Mouse (Mus musculus) erythroblast, embryonic 14.5 days (primary cell): ENCODE measurements around the gene Olfr1045. TPM values are rescaled to one million over a fixed set of nuclear protein-coding genes. Genes with fewer than 3 reads are reported as not detected.

Experiments
- H3K27me3 ChIP-seq: 2 replicates; pipeline ENCODE4 v1.6.1; 2012; ENCODE audit warnings: inconsistent platforms; ENCODE audit not compliant: control insufficient read depth
- H3K36me3 ChIP-seq: 2 replicates; pipeline ENCODE4 v1.6.1; 2012; ENCODE audit warnings: mild to moderate bottlenecking, inconsistent platforms; ENCODE audit not compliant: control insufficient read depth
- H3K4me1 ChIP-seq: 2 replicates; pipeline ENCODE4 v1.6.1; 2012; ENCODE audit warnings: inconsistent platforms; ENCODE audit not compliant: control insufficient read depth
- H3K4me3 ChIP-seq: replicated peaks from 2 replicates; pipeline ENCODE3; 2012; ENCODE audit warnings: moderate library complexity, mild to moderate bottlenecking, inconsistent platforms
- H3K9me3 ChIP-seq: 2 replicates; pipeline ENCODE4 v1.6.1; 2012; ENCODE audit warnings: low read length, inconsistent platforms, mixed read lengths; ENCODE audit not compliant: control insufficient read depth
- GATA1 ChIP-seq: IDR thresholded peaks from 2 replicates; pipeline ENCODE4 v1.6.1; 2012; ENCODE audit warnings: low read length, inconsistent platforms, mixed read lengths
- TAL1 ChIP-seq: IDR thresholded peaks from 3 replicates; pipeline ENCODE4 v1.6.1; 2012; ENCODE audit warnings: low read length, inconsistent platforms, mixed read lengths
- polyA plus RNA-seq: library from polyadenylated mRNA; stranded (reverse); fragments of >175 nt; gene quantifications from 2 replicates; pipeline ENCODE4 v1.2.3, GENCODE M21; 2012

Olfr1045 gene
- polyA plus RNA-seq, 1 experiment: not detected

GRCm38 (mm10) chr2:86161738-86162137, 41.1 kb downstream of the Olfr1045 start, which contains the start of gene Olfr1042:
Gene Olfr1042, minus strand, starts transcription at chr2:86161838.
- Histone ChIP-seq H3K27me3 (no peaks in the 10 kb centered on the region), H3K4me3 (no peak within 1 kb of the TSS), H3K36me3 (no peaks in the 10 kb centered on the region), H3K9me3 (peaks cover 2% of the 10 kb centered on the region; the same call in 1 of the 2 replicates), H3K4me1 (no peaks in the 10 kb centered on the region)
- no peak for TF ChIP-seq GATA1
- TF ChIP-seq TAL1: no peak

GRCm38 (mm10) chr2:86146632-86147031, 56.2 kb downstream of the Olfr1045 start, which contains the start of gene Olfr1040:
Gene Olfr1040, minus strand, starts transcription at chr2:86146732.
- Histone ChIP-seq H3K4me3 (no peak within 1 kb of the TSS), H3K36me3 (no peaks in the 10 kb centered on the region), H3K27me3 (no peaks in the 10 kb centered on the region), H3K4me1 (no peaks in the 10 kb centered on the region), H3K9me3 (no peaks in the 10 kb centered on the region)
- TF ChIP-seq GATA1: no peak
- TF ChIP-seq TAL1: no peak

Other genes starting within 250 kb of the Olfr1045 start
- gene Olfr1029, start 229.1 kb downstream of the Olfr1045 start, polyA plus RNA-seq: not detected in 2 replicates
- gene Olfr1030, start 223.7 kb downstream of the Olfr1045 start, polyA plus RNA-seq: 0.01 TPM in 1 of 2 replicates, not detected in the other
- not detected in 2 replicates for gene Olfr1031, start 212.7 kb downstream of the Olfr1045 start, polyA plus RNA-seq
- not detected in 2 replicates for gene Olfr1032, start 197.5 kb downstream of the Olfr1045 start, polyA plus RNA-seq
- gene Olfr1033, start 182.4 kb downstream of the Olfr1045 start, polyA plus RNA-seq: not detected in 2 replicates
- gene Olfr1034, start 157.1 kb downstream of the Olfr1045 start, polyA plus RNA-seq: not detected in 2 replicates
- gene Olfr1036, start 129.0 kb downstream of the Olfr1045 start, polyA plus RNA-seq: not detected in 2 replicates
- not detected in 2 replicates for gene Olfr1037, start 115.6 kb downstream of the Olfr1045 start, polyA plus RNA-seq
- gene Olfr1039, start 67.1 kb downstream of the Olfr1045 start, polyA plus RNA-seq: not detected in 2 replicates
- not detected in 2 replicates for gene Olfr1040, start 56.3 kb downstream of the Olfr1045 start, polyA plus RNA-seq
- not detected in 2 replicates for gene Olfr1042, start 41.2 kb downstream of the Olfr1045 start, polyA plus RNA-seq
- gene Olfr1043, start 35.5 kb downstream of the Olfr1045 start, polyA plus RNA-seq: not detected in 2 replicates
- not detected in 2 replicates for gene Olfr1044, start 25.2 kb downstream of the Olfr1045 start, polyA plus RNA-seq
- not detected in 2 replicates for gene Olfr52, start 17.3 kb downstream of the Olfr1045 start, polyA plus RNA-seq
- gene Olfr1046, start 16.3 kb upstream of the Olfr1045 start, polyA plus RNA-seq: not detected in 2 replicates
- gene Olfr1047, start 28.4 kb upstream of the Olfr1045 start, polyA plus RNA-seq: not detected in 2 replicates
- not detected in 2 replicates for gene Olfr1048, start 37.3 kb upstream of the Olfr1045 start, polyA plus RNA-seq
- gene Olfr1049, start 55.3 kb upstream of the Olfr1045 start, polyA plus RNA-seq: not detected in 2 replicates
- not detected in 2 replicates for gene Olfr1051, start 76.1 kb upstream of the Olfr1045 start, polyA plus RNA-seq
- not detected in 2 replicates for gene Olfr1052, start 89.4 kb upstream of the Olfr1045 start, polyA plus RNA-seq
- gene Olfr1053, start 112.3 kb upstream of the Olfr1045 start, polyA plus RNA-seq: not detected in 2 replicates
- gene Olfr1054, start 132.4 kb upstream of the Olfr1045 start, polyA plus RNA-seq: not detected in 2 replicates
- gene Olfr1055, start 147.3 kb upstream of the Olfr1045 start, polyA plus RNA-seq: not detected in 2 replicates
- gene Olfr1056, start 159.5 kb upstream of the Olfr1045 start, polyA plus RNA-seq: not detected in 2 replicates
- not detected in 2 replicates for gene Olfr1057, start 175.4 kb upstream of the Olfr1045 start, polyA plus RNA-seq
- not detected in 2 replicates for gene Olfr1058, start 185.6 kb upstream of the Olfr1045 start, polyA plus RNA-seq
- 0.04 TPM in 1 of 2 replicates, not detected in the other for gene Olfr1061, start 211.0 kb upstream of the Olfr1045 start, polyA plus RNA-seq
- not detected in 2 replicates for gene Olfr1062, start 223.7 kb upstream of the Olfr1045 start, polyA plus RNA-seq
- gene Olfr1065, start 247.6 kb upstream of the Olfr1045 start, polyA plus RNA-seq: not detected in 2 replicates